Mouse (Mus musculus) hindlimb bud, embryonic 11.5 days (tissue): Measurements from ENCODE around the gene Exoc3l2.

ENCODE experiments used
- DNase-seq: peaks from one replicate; pipeline ENCODE4 v3.0.0-alpha.2; 2012; ENCODE audit warnings: low read depth, low spot score; ENCODE audit errors: extremely low spot score

Gene Exoc3l2

DNA sequence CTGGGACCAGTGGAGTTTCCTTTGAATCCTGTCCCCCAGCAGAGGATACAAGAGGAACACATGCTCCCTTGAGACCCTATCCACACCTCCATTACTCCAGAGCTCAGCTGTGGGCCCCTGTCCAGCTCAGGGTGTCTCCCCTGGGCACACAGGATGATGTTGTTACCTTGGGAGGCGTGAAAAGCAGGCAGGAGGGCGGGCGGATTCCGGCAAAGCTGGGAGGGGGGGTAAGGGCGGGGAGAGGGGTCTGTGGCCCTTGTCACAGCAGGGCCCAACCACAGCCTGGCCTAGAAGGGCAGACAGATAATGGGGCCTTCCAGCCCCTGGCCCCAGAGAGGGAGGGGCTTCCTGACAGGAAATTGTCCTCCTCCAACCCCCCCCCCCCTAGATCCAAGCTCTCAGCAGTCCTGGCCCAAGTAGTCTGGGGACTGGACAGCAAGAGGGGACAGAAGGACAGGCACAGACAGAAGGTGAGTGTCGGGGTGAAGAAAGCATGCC lies at the start of gene Exoc3l2:
Exoc3l2 (plus strand) TSS at position 448 of the 498 bp plus-strand sequence.
- DNase-seq = no peak

DNA sequence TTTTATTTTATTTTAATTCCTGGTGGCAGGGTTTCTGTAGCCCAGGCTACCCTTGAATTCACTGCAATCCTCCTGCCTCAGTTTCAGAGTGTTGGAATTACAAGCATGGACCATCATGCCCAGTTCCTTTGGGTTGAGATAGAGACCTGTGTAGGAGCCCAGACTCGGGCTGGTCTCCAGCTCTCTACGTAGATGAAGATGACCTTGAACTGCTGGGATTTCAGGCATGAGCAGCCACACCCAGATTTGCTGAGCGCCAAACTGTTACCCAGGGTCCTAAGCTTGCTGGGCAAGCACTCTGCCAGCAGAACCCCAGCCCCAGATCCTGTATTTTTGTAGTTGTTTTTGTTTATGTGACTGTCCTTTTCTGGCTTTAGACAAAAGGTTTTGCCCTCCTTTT lies 49.6 kb upstream of the Exoc3l2 start:
- no peak for DNase-seq

GRCm38 (mm10) chr7:19416590-19416989 lies 46.5 kb upstream of the Exoc3l2 start:
- DNase-seq = no peak

- DNase-seq = no peak
Measured at GRCm38 (mm10) chr7:19420121-19420520, 43.0 kb upstream of the Exoc3l2 start.

- no peak for DNase-seq
Measured at GRCm38 (mm10) chr7:19420821-19421636, 42.1 kb upstream of the Exoc3l2 start.

DNA sequence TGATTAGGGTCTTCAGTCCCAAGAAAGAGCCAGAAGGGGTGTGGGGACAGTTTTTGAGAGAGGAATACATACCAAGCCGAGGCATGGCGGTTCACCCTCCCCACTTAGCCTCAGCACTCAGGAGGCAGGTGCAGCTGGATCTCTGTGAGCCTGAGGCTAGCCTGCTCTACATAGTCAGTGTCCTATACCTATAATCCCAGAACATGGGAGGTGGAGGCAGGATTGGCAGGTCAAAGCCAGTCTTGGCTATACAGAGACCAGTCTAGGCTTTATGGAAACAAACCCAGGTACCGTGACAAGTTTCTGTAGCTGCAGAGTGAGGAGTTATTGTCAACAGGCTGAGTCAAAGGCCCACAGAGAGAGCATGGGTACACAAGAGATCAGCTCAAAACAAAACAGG lies 40.0 kb upstream of the Exoc3l2 start:
- no peak for DNase-seq

GRCm38 (mm10) chr7:19424051-19424450 lies 39.1 kb upstream of the Exoc3l2 start:
- DNase-seq = no peak

DNA sequence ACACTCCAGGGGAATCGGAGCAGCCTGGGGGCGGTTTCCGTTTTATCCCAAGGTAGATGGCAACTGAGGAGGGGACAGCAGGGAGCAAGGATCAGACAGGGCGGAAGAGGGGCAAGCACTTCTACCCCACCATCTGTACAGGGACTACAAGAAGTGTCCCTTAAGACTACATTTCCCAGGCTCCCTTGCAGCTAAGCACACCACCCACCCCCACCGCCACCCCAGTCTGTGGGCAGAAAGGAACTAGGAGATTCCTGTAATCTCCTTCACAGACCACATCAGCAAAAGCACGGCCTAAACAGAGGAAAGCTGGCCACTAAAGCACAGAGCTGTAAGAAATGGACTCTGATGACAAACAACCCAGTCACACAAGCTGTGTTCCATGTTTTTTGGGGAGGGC lies 36.8 kb upstream of the Exoc3l2 start:
- DNase-seq = no peak

- no peak for DNase-seq
Measured at GRCm38 (mm10) chr7:19426888-19427287, 36.2 kb upstream of the Exoc3l2 start.

DNA sequence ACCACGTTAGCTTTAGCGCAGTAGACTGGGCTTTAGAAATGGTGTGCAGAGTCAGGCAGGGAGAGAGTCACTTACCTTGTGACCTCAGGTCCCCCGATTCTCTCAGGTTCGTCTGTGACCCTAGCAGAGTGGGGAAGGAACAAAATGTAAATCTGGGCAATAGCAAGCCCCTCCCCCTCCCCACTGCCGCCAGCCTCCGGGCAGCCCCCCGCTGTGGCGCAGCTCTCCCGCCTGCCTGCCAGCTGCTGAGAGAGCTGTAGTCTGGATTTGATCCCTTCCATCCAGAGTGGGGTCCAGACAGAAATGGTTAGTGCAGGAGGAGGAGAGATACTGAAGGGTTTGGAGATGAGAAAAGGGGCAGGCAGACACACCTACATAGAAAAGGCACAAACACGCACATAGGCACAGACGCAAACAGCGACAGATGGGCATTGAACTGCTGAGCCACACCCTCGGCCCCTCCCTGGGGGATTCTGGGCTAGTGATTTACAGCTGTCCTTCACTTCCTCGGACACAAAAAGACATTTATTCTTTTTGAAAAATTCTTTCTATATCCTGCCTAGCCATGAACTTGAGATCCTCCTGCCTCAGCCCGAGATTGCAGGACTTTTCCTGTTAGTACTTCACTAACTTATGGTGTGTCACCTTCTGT lies 35.0 kb upstream of the Exoc3l2 start:
- no peak for DNase-seq

DNA sequence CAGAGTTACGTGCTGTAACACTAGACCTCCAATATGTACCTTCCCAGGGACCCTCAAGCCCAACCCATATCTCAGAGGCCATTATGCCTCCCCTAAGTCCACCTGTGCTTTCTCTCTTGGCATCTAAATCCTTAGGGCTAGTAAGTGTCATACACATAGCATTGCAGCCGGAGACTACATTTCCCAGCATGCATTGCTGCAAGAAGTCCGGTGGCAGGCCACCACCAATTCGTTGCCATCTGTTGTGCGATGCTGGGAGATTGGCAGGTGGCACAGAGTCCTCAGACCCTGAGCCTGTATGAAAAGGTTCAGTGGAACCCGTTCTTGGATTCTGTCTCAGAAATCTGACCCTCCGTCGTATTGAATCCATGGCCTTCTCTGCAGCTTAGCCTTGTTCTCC lies 33.4 kb upstream of the Exoc3l2 start:
- no peak for DNase-seq

GRCm38 (mm10) chr7:19430402-19430801 lies 32.7 kb upstream of the Exoc3l2 start:
- DNase-seq = no peak

- no peak for DNase-seq
Measured at GRCm38 (mm10) chr7:19432475-19432874, 30.7 kb upstream of the Exoc3l2 start.

DNA sequence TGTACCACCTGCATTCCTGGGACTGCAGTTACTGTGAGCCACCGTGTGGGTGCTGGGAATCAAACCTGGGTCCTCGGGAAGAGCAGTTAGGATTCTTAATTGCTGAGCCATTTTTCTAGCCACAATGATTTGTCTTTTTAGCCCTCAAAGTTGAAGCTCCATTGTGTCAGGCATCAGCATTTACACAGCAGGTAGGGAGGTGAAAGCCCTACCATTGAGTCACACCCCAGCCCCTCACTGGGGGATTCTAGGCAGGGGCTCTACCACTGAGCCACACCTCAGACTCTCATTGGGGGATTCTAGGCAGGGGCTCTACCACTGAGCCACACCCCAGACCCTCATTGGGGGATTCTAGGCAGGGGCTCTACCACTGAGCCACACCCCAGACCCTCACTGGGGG lies 26.9 kb upstream of the Exoc3l2 start:
- DNase-seq = no peak

GRCm38 (mm10) chr7:19437048-19437447 lies 26.1 kb upstream of the Exoc3l2 start:
- no peak for DNase-seq

DNA sequence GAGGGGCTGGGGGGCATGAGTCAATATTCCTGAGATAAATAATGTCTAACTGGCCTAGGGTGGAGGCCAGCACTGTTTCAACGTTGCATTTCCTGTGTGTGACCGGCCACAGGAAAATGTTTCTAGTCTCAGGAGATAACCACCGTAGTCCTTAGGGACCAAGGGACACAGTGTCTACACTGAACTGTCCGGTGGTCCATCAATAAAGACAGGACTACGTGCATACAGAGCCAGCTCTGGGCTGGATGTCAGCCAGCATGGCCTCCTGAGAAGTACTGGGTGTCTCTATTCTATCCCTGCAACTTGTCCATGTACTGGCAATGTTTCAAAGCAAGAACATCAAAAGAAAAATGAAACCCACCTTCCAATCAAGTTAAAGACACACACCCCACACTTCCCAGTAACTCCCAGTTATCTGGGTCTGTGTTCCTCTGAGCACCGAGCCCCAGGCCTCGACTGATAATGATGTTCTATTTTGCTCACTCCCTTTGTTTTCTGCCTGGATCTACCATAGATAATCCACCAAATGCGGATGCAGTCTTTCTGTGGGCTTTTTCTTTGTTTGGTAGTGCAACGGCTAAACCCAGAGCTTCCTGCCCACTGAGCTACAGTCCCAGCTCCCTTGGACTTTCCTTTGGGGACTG lies 21.6 kb upstream of the Exoc3l2 start:
- no peak for DNase-seq

DNA sequence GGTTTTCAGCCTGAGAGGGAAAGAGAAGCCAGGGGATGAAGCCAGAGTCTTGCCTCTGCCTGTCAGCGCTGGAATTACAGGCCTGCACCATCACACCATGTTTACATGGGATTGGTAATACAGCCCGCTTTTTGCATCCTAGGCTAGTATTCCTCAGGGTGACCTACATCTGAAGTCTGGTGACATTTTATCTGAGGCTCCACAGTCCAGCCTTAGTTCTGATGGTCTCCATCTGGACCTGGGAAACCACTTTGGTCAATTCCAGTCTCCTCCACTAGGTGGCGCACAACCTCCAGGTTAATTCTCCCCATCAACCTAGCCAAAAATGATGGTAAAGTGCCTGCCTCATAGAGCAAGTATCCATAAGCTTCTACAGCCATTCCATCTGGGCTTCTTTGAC lies 19.8 kb upstream of the Exoc3l2 start:
- DNase-seq = peak; percentile 83

DNA sequence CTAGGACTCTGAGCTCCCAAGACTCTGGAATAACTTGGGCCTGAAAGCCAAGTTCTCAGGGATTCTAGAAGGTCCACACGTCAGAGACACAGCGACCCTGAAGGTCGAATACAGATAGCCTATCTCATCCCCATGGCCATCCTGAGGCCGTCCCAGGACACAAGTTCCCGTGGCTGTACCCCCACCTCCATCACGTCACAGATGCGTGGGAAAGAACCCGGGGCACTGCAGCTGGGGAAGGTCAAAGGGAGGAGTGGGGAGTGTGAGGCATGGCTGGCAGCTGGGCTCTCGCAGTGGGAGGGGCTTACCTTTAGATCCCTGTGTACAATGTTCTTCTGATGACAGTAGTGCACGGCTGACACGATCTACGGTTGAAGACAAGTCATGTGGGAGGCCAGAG lies 18.3 kb upstream of the Exoc3l2 start:
- no peak for DNase-seq

- DNase-seq = no peak
Measured at GRCm38 (mm10) chr7:19447689-19448088, 15.4 kb upstream of the Exoc3l2 start.

DNA sequence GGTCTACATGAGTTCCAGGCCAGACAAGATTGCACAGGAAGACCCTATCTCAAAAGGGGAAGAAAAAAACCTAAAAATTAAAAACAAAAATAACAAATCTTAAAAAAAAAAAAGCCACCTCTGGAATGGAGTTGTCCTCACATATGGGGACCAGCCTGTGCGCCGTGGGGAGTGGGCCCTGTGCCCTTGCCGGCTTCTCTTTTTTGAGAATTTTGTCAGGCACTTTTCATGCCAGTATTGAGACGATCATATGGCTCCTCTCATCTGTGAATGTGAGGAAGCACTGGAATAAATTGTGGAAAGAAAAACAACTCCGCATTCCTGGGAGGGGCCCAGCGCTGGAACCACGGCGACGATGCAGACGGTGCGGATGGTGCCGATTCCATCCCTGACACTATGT lies 14.0 kb upstream of the Exoc3l2 start:
- DNase-seq = no peak

DNA sequence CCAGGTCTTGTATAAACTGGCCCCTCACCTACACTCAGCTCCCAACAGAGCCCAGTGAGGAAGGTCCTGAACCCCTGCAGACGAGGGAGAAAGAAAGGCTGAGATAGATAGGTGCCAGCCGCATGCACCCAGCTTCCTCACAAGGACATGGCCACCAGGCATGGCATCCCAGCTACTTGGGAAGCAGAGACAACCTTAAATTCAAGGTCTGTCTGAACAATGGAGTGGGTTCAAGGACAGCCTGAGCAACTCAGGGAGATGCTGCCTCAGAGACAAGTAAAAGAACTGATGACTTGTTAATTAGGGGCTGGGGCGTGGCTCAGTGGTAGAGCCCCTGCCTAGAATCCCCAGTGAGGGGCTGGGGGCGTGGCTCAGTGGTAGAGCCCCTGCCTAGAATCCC lies 7.9 kb upstream of the Exoc3l2 start:
- DNase-seq = no peak
